Mouse (Mus musculus): ENCODE measurements around the gene Dguok.

DNA sequence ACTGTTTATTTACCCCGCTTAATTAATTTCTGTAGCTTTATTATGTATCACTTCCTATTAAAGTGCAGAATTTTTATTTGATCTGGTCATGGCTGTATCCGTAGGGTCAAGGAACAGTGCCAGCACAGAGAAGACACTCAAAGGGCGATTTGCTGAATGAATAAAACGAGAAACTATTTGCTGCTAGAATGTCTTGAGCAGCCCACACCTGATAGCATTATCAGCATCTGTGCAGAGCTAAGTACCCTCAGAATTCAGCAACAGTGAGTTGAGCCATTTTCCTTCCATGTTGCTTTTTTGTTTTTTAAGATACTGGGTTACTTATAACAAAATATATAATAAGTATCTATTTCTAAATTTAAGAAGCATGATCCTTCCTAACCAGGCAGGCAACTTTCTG lies 1.2 kb downstream of the Dguok start:
- no peak for TF ChIP-seq POLR2A (IDR thresholded peaks at IDR 0.05; ENCODE audit: extremely low read depth, insufficient read depth, low read length)
- no peak for TF ChIP-seq CTCF (IDR thresholded peaks at IDR 0.05; ENCODE audit: extremely low read depth, insufficient read depth, low read length)

Measured in cortical plate, adult 2 months (tissue).